Mouse (Mus musculus) spleen, adult 2 months (tissue): ENCODE measurements around the gene Gm49398.

ENCODE experiments used
- CTCF ChIP-seq: fragments of 200-500 bp; IDR thresholded peaks from 2 replicates; pipeline ENCODE4 v1.5.1; 2011; ENCODE audit warnings: mild to moderate bottlenecking, inconsistent platforms; ENCODE audit not compliant: insufficient read depth, insufficient read length, insufficient replicate concordance; ENCODE audit errors: extremely low read depth
- POLR2A ChIP-seq: fragments of 200-500 bp; IDR thresholded peaks from 2 replicates; pipeline ENCODE4 v1.6.1; 2011; ENCODE audit warnings: low read depth, low read length, inconsistent platforms

- TF ChIP-seq CTCF (no peak), POLR2A (no peak)
Measured at GRCm38 (mm10) chr13:61203310-61203709, 85.3 kb downstream of the Gm49398 start, which contains the start of gene Cts6.
